ENCODE assay signal across 8 mouse cellular contexts in genomic region chr3:109781917-109782288, GRCm38 (mm10).
DNase-seq lines count a peak whose midpoint lies in the region; ATAC-seq lines count a peak whose summit lies in the region.

No protein-coding gene starts in this region.

- H3K36me3 ChIP-seq in kidney, embryonic 16.5 days (ENCODE audit: insufficient read depth, low read length), result no peaks in the 10 kb centered on the region
- no peaks in the 10 kb centered on the region for H3K36me3 ChIP-seq in embryonic facial prominence, embryonic 13.5 days
- no peaks in the 10 kb centered on the region for H3K36me3 ChIP-seq in hindbrain, embryonic 13.5 days
- no peaks in the 10 kb centered on the region for H3K36me3 ChIP-seq in midbrain, embryonic 15.5 days (replicated peaks)

- 0 out of 2 replicates have a peak, but pooled peaks have one; percentile 23 for ATAC-seq in kidney, embryonic 16.5 days (ENCODE audit: low FRiP score, low TSS enrichment)
- ATAC-seq in embryonic facial prominence, embryonic 13.5 days (ENCODE audit: insufficient number of reproducible peaks, insufficient read depth, low FRiP score, low TSS enrichment, low read depth), result no peak
- ATAC-seq in hindbrain, embryonic 13.5 days (ENCODE audit: low FRiP score), result peak; percentile 41
- ATAC-seq in midbrain, embryonic 15.5 days (replicated peaks), result peak; percentile 51; the same call in 1 of the 2 replicates
- no peak for ATAC-seq in activated CD4-positive, CD25-positive, alpha-beta regulatory T cell, adult 4 months

- no peak for DNase-seq in kidney, adult 11 months
- no peak for DNase-seq in embryo, embryonic 10.5 days (ENCODE audit: low spot score)
- no peak for DNase-seq in c-Kit-positive CD71-positive TER-119-positive erythroid progenitor cells, embryonic 14.5 days (ENCODE audit: low spot score)

- peak overlapping the region; percentile 74 for H3K4me2 ChIP-seq in kidney, embryonic 16.5 days (replicated peaks; ENCODE audit: low read depth, low read length)
- peak overlapping the region; percentile 94 for H3K4me2 ChIP-seq in embryonic facial prominence, embryonic 13.5 days
- peak overlapping the region; percentile 73 for H3K4me2 ChIP-seq in hindbrain, embryonic 13.5 days
- peak overlapping the region; percentile 66 for H3K4me2 ChIP-seq in midbrain, embryonic 15.5 days

- H3K9me3 ChIP-seq in kidney, embryonic 16.5 days (ENCODE audit: low read length), result no peaks in the 10 kb centered on the region
- no peaks in the 10 kb centered on the region for H3K9me3 ChIP-seq in embryonic facial prominence, embryonic 13.5 days
- no peaks in the 10 kb centered on the region for H3K9me3 ChIP-seq in hindbrain, embryonic 13.5 days
- H3K9me3 ChIP-seq in midbrain, embryonic 15.5 days, result no peaks in the 10 kb centered on the region

- no peak overlapping the region for H3K27ac ChIP-seq in kidney, embryonic 16.5 days (ENCODE audit: low read length)
- no peak overlapping the region for H3K27ac ChIP-seq in embryonic facial prominence, embryonic 13.5 days
- peak overlapping the region; percentile 95 for H3K27ac ChIP-seq in hindbrain, embryonic 13.5 days
- H3K27ac ChIP-seq in midbrain, embryonic 15.5 days, result peak overlapping the region; percentile 88

- H3K9ac ChIP-seq in kidney, embryonic 16.5 days (replicated peaks; ENCODE audit: low read length), result no peak overlapping the region
- no peak overlapping the region for H3K9ac ChIP-seq in embryonic facial prominence, embryonic 13.5 days
- no peak overlapping the region for H3K9ac ChIP-seq in hindbrain, embryonic 13.5 days
- H3K9ac ChIP-seq in midbrain, embryonic 15.5 days, result no peak overlapping the region

- peak overlapping the region; percentile 47; the same call in 1 of the 2 replicates for H3K4me3 ChIP-seq in kidney, embryonic 16.5 days (ENCODE audit: low read length)
- H3K4me3 ChIP-seq in embryonic facial prominence, embryonic 13.5 days, result peak overlapping the region; percentile 50
- H3K4me3 ChIP-seq in hindbrain, embryonic 13.5 days, result peak overlapping the region; percentile 44
- H3K4me3 ChIP-seq in midbrain, embryonic 15.5 days, result peak overlapping the region; percentile 37; the same call in 1 of the 2 replicates

- H3K27me3 ChIP-seq in kidney, embryonic 16.5 days (ENCODE audit: insufficient read depth, low read length), result no peaks in the 10 kb centered on the region
- H3K27me3 ChIP-seq in embryonic facial prominence, embryonic 13.5 days, result no peaks in the 10 kb centered on the region
- no peaks in the 10 kb centered on the region for H3K27me3 ChIP-seq in hindbrain, embryonic 13.5 days
- no peaks in the 10 kb centered on the region for H3K27me3 ChIP-seq in midbrain, embryonic 15.5 days (replicated peaks)

- H3K4me1 ChIP-seq in kidney, embryonic 16.5 days (ENCODE audit: insufficient read depth, low read length), result peaks cover 13% of the 10 kb centered on the region
- H3K4me1 ChIP-seq in embryonic facial prominence, embryonic 13.5 days, result peaks cover 14% of the 10 kb centered on the region
- H3K4me1 ChIP-seq in hindbrain, embryonic 13.5 days (replicated peaks), result peaks cover 23% of the 10 kb centered on the region
- H3K4me1 ChIP-seq in midbrain, embryonic 15.5 days, result peaks cover 17% of the 10 kb centered on the region

- 63% methylated on average over 7 of the region's 7 CpGs for WGBS in kidney, embryonic 16.5 days
- 66% methylated on average over 7 of the region's 7 CpGs for WGBS in embryonic facial prominence, embryonic 13.5 days
- 60% methylated on average over 7 of the region's 7 CpGs for WGBS in hindbrain, embryonic 13.5 days
- 60% methylated on average over 7 of the region's 7 CpGs for WGBS in midbrain, embryonic 15.5 days

Comparison
In these comparisons a context has a peak if more than half of its experiments do, and no peak if none do; other contexts are left out.
1. ATAC-seq: peak in kidney, embryonic 16.5 days (single experiment), hindbrain, embryonic 13.5 days (single experiment) and midbrain, embryonic 15.5 days (single experiment); none in embryonic facial prominence, embryonic 13.5 days (single experiment) and activated CD4-positive, CD25-positive, alpha-beta regulatory T cell, adult 4 months (single experiment).
2. H3K27ac ChIP-seq: peak in hindbrain, embryonic 13.5 days (single experiment) and midbrain, embryonic 15.5 days (single experiment); none in kidney, embryonic 16.5 days (single experiment) and embryonic facial prominence, embryonic 13.5 days (single experiment).
3. Peak in every context shown above with its lines, with median percentiles within 50 percentile points of each other: H3K4me2 ChIP-seq and H3K4me3 ChIP-seq.